Mouse (Mus musculus) heart, embryonic 11.5 days (tissue): ENCODE data around the gene Usp12. TPM values are rescaled to one million over a fixed set of nuclear protein-coding genes. Genes with fewer than 3 reads are reported as not detected.

Experiments
- ATAC-seq: fragments of 200-750 bp; cut with Nextera tagmentation; replicated peaks from 2 replicates; pipeline ENCODE4 v1.8.0; 2017; ENCODE audit warnings: moderate library complexity; ENCODE audit not compliant: insufficient number of reproducible peaks, low FRiP score, low TSS enrichment
- H3K27ac ChIP-seq: fragments of 300-500 bp; sonication (generic); 2 replicates; pipeline ENCODE4 v1.5.1; 2014; ENCODE audit warnings: mild to moderate bottlenecking, low read depth, low read length
- H3K27me3 ChIP-seq: fragments of 300-500 bp; sonication (generic); 2 replicates; pipeline ENCODE4 v1.6.1; 2014; ENCODE audit warnings: mild to moderate bottlenecking, low read length, mixed read lengths; ENCODE audit not compliant: control insufficient read depth, insufficient read depth
- H3K36me3 ChIP-seq: fragments of 300-500 bp; sonication (generic); 2 replicates; pipeline ENCODE4 v1.6.1; 2014; ENCODE audit warnings: mild to moderate bottlenecking, low read length, moderate library complexity, mixed read lengths; ENCODE audit not compliant: control insufficient read depth, insufficient read depth
- H3K4me1 ChIP-seq: fragments of 300-500 bp; sonication (generic); 2 replicates; pipeline ENCODE4 v1.6.1; 2014; ENCODE audit warnings: low read length; ENCODE audit not compliant: control insufficient read depth, insufficient read depth
- H3K4me2 ChIP-seq: fragments of 300-500 bp; sonication (generic); 2 replicates; pipeline ENCODE4 v1.6.1; 2014; ENCODE audit warnings: mild to moderate bottlenecking, moderate library complexity
- H3K4me3 ChIP-seq: fragments of 300-500 bp; sonication (generic); 2 replicates; pipeline ENCODE4 v1.5.1; 2014; ENCODE audit warnings: low read depth, low read length
- H3K9ac ChIP-seq: fragments of 300-500 bp; sonication (generic); 2 replicates; pipeline ENCODE4 v1.6.1; 2014; ENCODE audit warnings: mild to moderate bottlenecking, low read depth, low read length, moderate library complexity
- H3K9me3 ChIP-seq: fragments of 300-500 bp; sonication (generic); replicated peaks from 2 replicates; pipeline ENCODE4 v1.6.1; 2016; ENCODE audit warnings: low read length; ENCODE audit not compliant: control insufficient read depth
- WGBS: fragments of 180-500 bp; shearing (Covaris S2); extraction: QIAGEN DNeasy Blood & Tissue Kit; methylation state at CpG from one replicate; pipeline ENCODE4 v1.1.7; 2014; ENCODE audit not compliant: insufficient replicate concordance; 5-methylcytosine and 5-hydroxymethylcytosine counted together
- polyA plus RNA-seq: library from polyadenylated mRNA; unstranded; fragments of >200 nt; fragmentation: Nextera tagmentation; extraction: Ambion mirVana; gene quantifications from 2 replicates; pipeline ENCODE4 v1.2.1, GENCODE M21; 2014

Usp12 gene
- polyA plus RNA-seq, 1 experiment from 2014 or later: 9.2 TPM

DNA sequence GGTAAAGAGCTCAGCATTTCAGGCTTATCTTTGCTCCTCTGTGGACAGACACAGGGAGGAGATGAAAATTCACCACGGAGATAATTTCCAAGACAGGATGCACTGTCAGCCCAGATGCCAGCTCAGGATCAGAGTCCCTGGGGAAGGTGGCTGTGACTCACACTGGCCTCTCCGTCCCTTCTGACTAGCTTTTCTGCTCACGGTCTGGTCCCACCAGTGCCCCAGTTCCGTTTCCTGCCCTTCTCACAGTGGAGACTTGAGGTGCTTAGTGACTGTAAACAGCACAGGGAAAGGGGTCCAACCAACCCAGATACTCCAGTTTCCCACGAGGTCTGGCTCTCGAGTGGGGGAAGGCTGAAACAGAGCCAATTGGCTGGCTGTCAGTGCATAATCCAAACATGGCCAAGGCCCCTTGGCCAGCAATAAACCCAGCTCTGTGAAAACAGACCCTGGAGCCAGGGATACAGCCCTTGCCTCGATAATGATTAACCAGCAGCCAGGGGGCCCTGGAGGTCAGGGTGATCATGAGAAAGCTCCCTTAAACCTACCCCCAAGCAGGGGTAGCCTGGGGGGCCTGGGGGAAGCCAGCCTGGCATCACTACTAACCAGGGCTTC lies 102.3 kb downstream of the Usp12 start:
- Histone ChIP-seq H3K4me1 (peaks cover 11% of the 10 kb centered on the region), H3K27ac (peak overlapping the region; percentile 57; the same call in 1 of the 2 replicates), H3K4me3 (no peak overlapping the region), H3K27me3 (no peaks in the 10 kb centered on the region), H3K9me3 (no peaks in the 10 kb centered on the region), H3K36me3 (no peaks in the 10 kb centered on the region), H3K9ac (no peak overlapping the region), H3K4me2 (no peak overlapping the region)
- 35% methylated on average over 7 of the region's 7 CpGs for WGBS
- ATAC-seq: peak; percentile 11; the same call in 1 of the 2 replicates

DNA sequence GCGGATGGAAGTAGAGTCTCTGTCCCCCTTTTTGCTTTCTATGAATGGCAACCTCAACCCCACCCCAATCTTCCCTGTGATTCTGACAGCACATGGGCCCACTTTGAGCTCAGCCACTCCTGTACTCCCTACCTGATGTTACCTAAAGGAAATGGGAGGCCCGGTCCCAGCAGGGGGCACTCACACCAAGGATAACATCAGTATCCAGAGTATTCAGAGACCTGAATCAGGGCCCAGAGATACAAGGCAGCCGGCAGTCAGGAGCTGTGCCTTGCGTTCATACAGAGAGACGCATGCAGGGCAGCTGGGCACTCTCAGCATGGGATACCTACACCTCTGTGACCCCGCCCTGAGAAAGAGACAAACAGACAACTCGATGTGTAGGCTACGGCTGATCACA lies 103.1 kb downstream of the Usp12 start:
- 52% methylated on average over 8 of the region's 8 CpGs for WGBS
- H3K36me3 ChIP-seq: no peaks in the 10 kb centered on the region
- 0 out of 2 replicates have a peak, but pooled peaks have one; percentile 33 for ATAC-seq
- no peak overlapping the region for H3K4me2 ChIP-seq
- no peaks in the 10 kb centered on the region for H3K27me3 ChIP-seq
- no peak overlapping the region for H3K4me3 ChIP-seq
- no peak overlapping the region for H3K27ac ChIP-seq
- no peak overlapping the region for H3K9ac ChIP-seq
- H3K4me1 ChIP-seq: peaks cover 11% of the 10 kb centered on the region
- H3K9me3 ChIP-seq: no peaks in the 10 kb centered on the region

DNA sequence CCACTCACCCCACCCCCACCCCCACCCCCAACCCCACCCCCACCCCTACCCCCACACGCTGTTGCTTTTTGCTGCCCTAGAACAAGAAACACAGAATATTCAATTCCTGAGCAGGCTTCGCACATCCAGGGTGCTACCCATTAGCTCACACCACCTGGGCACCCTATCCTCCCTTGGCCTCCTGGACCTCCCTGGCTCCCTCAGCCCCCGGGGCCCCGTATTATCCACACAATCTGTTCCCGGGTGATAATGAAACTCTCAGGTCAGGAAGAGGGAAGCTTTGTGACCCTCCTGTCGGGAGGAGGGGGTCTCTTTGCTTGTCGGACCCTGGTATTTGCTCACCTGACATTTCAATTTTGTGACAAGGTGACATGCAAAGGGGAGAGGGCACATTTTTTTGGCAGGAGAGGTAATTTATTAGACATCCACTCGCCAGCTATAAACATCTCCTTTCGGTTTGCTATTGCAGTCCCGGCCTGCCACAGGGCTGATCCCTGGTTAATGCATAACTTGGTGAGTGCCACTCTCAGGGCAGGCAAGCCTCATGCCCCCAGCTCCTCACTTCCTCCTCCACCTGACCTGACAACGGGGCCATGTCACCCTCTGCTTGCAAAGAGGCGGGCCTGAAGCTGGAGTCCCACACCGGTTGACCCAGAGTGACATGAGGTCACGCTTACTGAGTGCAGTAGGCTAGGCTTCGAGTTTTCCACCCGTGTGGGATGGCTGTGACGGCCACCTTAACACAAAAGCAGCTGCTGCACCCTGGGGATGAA lies 107.1 kb downstream of the Usp12 start:
- H3K36me3 ChIP-seq: no peaks in the 10 kb centered on the region
- no peak overlapping the region for H3K9ac ChIP-seq
- H3K27ac ChIP-seq: no peak overlapping the region
- no peaks in the 10 kb centered on the region for H3K9me3 ChIP-seq
- no peak overlapping the region for H3K4me2 ChIP-seq
- ATAC-seq: no peak
- no peak overlapping the region for H3K4me3 ChIP-seq
- no peaks in the 10 kb centered on the region for H3K27me3 ChIP-seq
- H3K4me1 ChIP-seq: peaks cover 9% of the 10 kb centered on the region
- WGBS: 49% methylated on average over 17 of the region's 17 CpGs

DNA sequence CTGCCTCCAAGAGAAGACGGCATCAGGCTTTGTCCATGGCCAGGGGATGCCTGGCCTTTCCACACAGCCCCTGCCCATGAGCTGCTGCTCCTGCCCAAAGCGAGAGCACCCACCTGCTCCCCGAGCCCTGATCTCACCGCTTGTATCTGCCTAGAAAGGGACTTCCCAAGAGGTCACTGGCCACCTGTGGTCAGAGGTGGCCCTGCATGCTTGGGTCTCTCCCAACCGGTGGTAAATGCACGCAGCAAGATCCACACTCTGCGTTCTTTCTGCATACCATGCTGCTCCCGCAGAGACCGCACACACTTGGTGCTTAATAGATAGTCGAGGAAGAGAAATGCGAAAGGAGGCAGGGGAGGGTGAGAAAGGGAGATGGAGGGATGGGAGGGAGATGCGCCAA lies 107.9 kb downstream of the Usp12 start:
- Histone ChIP-seq H3K27ac (no peak overlapping the region), H3K4me2 (no peak overlapping the region), H3K9me3 (no peaks in the 10 kb centered on the region), H3K4me3 (no peak overlapping the region), H3K27me3 (no peaks in the 10 kb centered on the region), H3K4me1 (0 out of 2 replicates have a peak, but pooled peaks cover 2% of the 10 kb centered on the region), H3K9ac (no peak overlapping the region), H3K36me3 (no peaks in the 10 kb centered on the region)
- ATAC-seq: no peak
- 79% methylated on average over 12 of the region's 12 CpGs for WGBS

Other genes starting within 250 kb of the Usp12 start
- not detected in 2 replicates for gene Gm3415, start 238.9 kb downstream of the Usp12 start, polyA plus RNA-seq
- not detected in 2 replicates for gene Gpr12, start 209.8 kb downstream of the Usp12 start, polyA plus RNA-seq
- gene Rpl21, start 37.9 kb upstream of the Usp12 start, polyA plus RNA-seq: 444 and 490 TPM in 2 replicates
- gene Rasl11a, start 50.1 kb upstream of the Usp12 start, polyA plus RNA-seq: 10.9 and 11.3 TPM in 2 replicates
- 89.2 and 98.6 TPM in 2 replicates for gene Gtf3a, start 153.7 kb upstream of the Usp12 start, polyA plus RNA-seq
- gene Mtif3, start 168.8 kb upstream of the Usp12 start, polyA plus RNA-seq: 20.7 and 23.0 TPM in 2 replicates